Mouse (Mus musculus) liver, embryonic 14.5 days (tissue): Measurements from ENCODE around the gene Pde8a.

Experiments used
- CTCF ChIP-seq: IDR thresholded peaks from 2 replicates; pipeline ENCODE4 v1.5.1; 2016; ENCODE audit warnings: antibody characterized with exemption, low read depth, control low read depth
- EP300 ChIP-seq: IDR thresholded peaks from 2 replicates; pipeline ENCODE4 v1.6.1; 2016; ENCODE audit warnings: antibody characterized with exemption, low read depth

- TF ChIP-seq CTCF: no peak
- no peak for TF ChIP-seq EP300
These were observed 30.0 kb downstream of the Pde8a start for GRCm38 (mm10) chr7:81243361-81243760.
